Mouse (Mus musculus) left cerebral cortex, postnatal 14 days (tissue): ENCODE measurements around the gene Traf2. TPM values are rescaled to one million over a fixed set of nuclear protein-coding genes. Genes with fewer than 3 reads are reported as not detected.

Experiments used
- DNase-seq, 2 experiments: peaks; one replicate each; pipeline ENCODE4 v3.0.0; 2021 to 2022; ENCODE audit warnings: low spot score in 2 of 2, mixed read lengths in 1 of 2
- intact Hi-C: fragments of 180-260 bp; cut with DNase I; formaldehyde crosslinking; loops from one replicate; pipeline ENCODE4 v1.15.1; 2025
- total RNA-seq, 2 experiments: library from RNA; stranded (reverse); gene quantifications; 2 replicates each; pipeline ENCODE4 v1.2.3; 2021

Traf2 gene
- total RNA-seq, 2 experiments from 2014 or later: 9.1 to 9.5 TPM

DNA sequence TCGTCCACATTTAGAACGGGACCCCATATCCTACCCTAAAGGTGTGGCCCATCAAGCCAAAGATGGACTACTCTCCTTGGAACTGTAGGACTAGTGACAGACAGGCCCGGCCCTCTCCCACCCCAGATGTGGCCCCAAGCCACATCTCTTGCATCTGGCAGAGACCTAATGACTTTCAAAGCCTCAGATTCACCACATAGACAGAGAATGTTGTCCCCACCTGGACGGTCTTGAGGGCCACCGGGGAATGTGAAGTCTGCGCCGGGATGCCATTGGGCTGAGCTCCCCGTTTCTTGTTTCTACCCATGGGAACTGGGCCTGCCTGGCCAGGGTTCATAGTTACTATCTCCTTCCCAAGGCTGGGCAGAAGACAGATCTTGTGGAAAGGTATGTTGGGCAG lies 69.2 kb downstream of the Traf2 start:
- intact Hi-C loops: no loop called here
- DNase-seq: no peak

- intact Hi-C loops: no loop called here
- DNase-seq: no peak
These were observed 74.2 kb downstream of the Traf2 start for GRCm38 (mm10) chr2:25472550-25472949.

- no peak for DNase-seq
- intact Hi-C loops: no loop called here
These were observed 76.8 kb downstream of the Traf2 start, which contains the start of gene Ptgds for GRCm38 (mm10) chr2:25469969-25470368. Gene Ptgds (minus strand): TSS chr2:25470046.

DNA sequence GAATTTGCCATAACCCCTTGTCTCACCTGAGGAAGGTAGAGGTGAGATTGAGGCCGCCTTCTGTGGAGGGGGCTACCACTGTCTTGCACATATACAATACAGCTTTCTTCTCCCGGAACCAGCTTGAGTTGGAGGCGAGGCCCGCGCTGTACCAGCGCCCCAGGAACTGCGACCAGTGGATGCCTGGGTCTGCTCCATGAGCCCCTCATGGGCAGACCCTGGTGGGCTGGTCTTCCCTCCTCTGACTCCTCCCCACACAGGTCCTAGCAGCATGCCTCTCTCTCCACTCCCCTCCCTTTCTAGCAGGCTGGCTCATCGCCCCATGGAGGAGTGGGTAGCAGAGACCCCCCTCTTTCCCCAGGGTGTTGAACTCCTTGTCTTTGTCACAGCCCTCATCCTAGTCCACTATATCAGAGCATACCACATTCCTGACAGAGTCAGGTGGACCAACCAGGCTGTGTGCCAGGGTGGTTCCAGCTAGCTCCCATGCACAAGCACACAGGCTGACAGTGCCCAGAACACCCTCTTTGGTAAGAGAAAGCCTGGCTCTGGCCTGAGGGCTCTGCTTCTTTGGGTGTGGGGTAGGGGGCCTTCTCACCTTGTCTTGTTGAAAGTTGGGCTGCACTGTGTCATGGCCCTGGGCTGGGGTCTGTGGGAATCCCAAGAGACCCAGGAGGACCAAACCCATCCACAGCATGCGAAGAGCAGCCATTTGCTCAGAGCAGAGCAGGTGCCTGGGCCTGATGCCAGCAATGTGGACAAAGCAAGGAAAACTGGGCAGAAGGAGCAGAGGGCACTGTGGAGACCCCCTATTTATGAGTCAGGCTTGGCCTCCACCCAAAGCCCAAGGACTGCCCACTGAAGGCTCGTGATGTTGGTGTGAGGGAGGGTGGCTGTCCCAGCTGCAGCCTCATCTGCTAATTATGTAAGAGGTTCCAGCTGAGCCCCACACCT lies 77.5 kb downstream of the Traf2 start:
- no peak for DNase-seq

More for the DNA sequence above, 77.5 kb downstream of the Traf2 start:
- intact Hi-C loops: no loop called here

Other genes starting within 250 kb of the Traf2 start
- 100 to 1,000 TPM; 477 to 493 TPM for gene Grin1, start 227.8 kb downstream of the Traf2 start, total RNA-seq
- gene Man1b1, start 214.6 kb downstream of the Traf2 start, total RNA-seq: 10 to 100 TPM; 57.2 to 59.0 TPM
- 10 to 100 TPM; 28.0 to 31.6 TPM for gene Dpp7, start 190.6 kb downstream of the Traf2 start, total RNA-seq
- gene Uap1l1, start 181.3 kb downstream of the Traf2 start, total RNA-seq: 10 to 100 TPM; 12.2 to 14.8 TPM
- gene Sapcd2, start 174.6 kb downstream of the Traf2 start, total RNA-seq: 1 to 10 TPM; 6.2 to 7.0 TPM
- 10 to 100 TPM; 14.7 to 17.5 TPM for gene Entpd2, start 151.1 kb downstream of the Traf2 start, total RNA-seq
- 100 to 1,000 TPM; 366 to 370 TPM for gene Npdc1, start 147.6 kb downstream of the Traf2 start, total RNA-seq
- under 1 TPM; 0.26 to 0.27 TPM for gene Fut7, start 123.7 kb downstream of the Traf2 start, total RNA-seq
- gene Abca2, start 118.2 kb downstream of the Traf2 start, total RNA-seq: 100 to 1,000 TPM; 137 to 152 TPM
- gene Clic3, start 90.1 kb downstream of the Traf2 start, total RNA-seq: 1 to 10 TPM in 1 of 2 experiments, under 1 TPM in 1; 0.59 to 1.2 TPM
- gene Paxx, start 85.8 kb downstream of the Traf2 start, total RNA-seq: 10 to 100 TPM; 64.1 to 66.3 TPM
- 1,000 to 10,000 TPM; 1,462 to 1,765 TPM for gene Ptgds, start 76.9 kb downstream of the Traf2 start, total RNA-seq
- gene Lcn12, start 53.0 kb downstream of the Traf2 start, total RNA-seq: not detected
- gene Fbxw5, start 46.2 kb downstream of the Traf2 start, total RNA-seq: 100 to 1,000 TPM; 141 to 142 TPM
- 1 to 10 TPM in 1 of 2 experiments, under 1 TPM in 1; 0.59 to 1.6 TPM for gene C8g, start 45.2 kb downstream of the Traf2 start, total RNA-seq
- gene Edf1, start 10.9 kb upstream of the Traf2 start, total RNA-seq: 100 to 1,000 TPM; 190 to 202 TPM
- gene Mamdc4, start 27.9 kb upstream of the Traf2 start, total RNA-seq: 1 to 10 TPM; 1.8 to 2.1 TPM
- gene Phpt1, start 28.3 kb upstream of the Traf2 start, total RNA-seq: 100 to 1,000 TPM in 1 of 2 experiments, 10 to 100 TPM in 1; 93.5 to 105 TPM
- 100 to 1,000 TPM; 123 to 129 TPM for gene Ajm1, start 34.8 kb upstream of the Traf2 start, total RNA-seq
- 100 to 1,000 TPM; 117 to 118 TPM for gene Rabl6, start 61.6 kb upstream of the Traf2 start, total RNA-seq
- not detected for gene Ccdc183, start 70.7 kb upstream of the Traf2 start, total RNA-seq
- gene Tmem141, start 75.1 kb upstream of the Traf2 start, total RNA-seq: 10 to 100 TPM; 27.2 to 27.7 TPM
- gene Fcna, start 81.1 kb upstream of the Traf2 start, total RNA-seq: 1 to 10 TPM in 1 of 2 experiments, under 1 TPM in 1; 0.72 to 1.1 TPM
- not detected for gene Lcn8, start 106.2 kb upstream of the Traf2 start, total RNA-seq
- not detected for gene Lcn5, start 111.0 kb upstream of the Traf2 start, total RNA-seq
- not detected for gene Lcn6, start 129.8 kb upstream of the Traf2 start, total RNA-seq
- not detected for gene Lcn10, start 135.8 kb upstream of the Traf2 start, total RNA-seq
- gene Obp2a, start 153.1 kb upstream of the Traf2 start, total RNA-seq: not detected
- 10 to 100 TPM; 85.8 to 98.2 TPM for gene Bmyc, start 159.8 kb upstream of the Traf2 start, total RNA-seq
- not detected for gene Obp2b, start 190.1 kb upstream of the Traf2 start, total RNA-seq
- gene Lcn3, start 218.6 kb upstream of the Traf2 start, total RNA-seq: not detected
- gene Lcn11, start 230.1 kb upstream of the Traf2 start, total RNA-seq: not detected
- not detected for gene Gm13539, start 235.3 kb upstream of the Traf2 start, total RNA-seq